Mouse (Mus musculus): ENCODE results near the gene Lrch1.

GRCm38 (mm10) chr14:74936557-74937261 lies 11.0 kb downstream of the Lrch1 start:
- TF ChIP-seq E2F4 (IDR thresholded peaks at IDR 0.05; ENCODE audit: insufficient read depth) (no peak), POLR2A (IDR thresholded peaks at IDR 0.05; ENCODE audit: insufficient read length, low read depth) (no peak), MYOG (IDR thresholded peaks at IDR 0.05; ENCODE audit: control insufficient read depth in 1 of 3, insufficient read depth in 1 of 3, insufficient read length in 2 of 3, low read depth in 2 of 3) (no peak), POLR2AphosphoS2 (IDR thresholded peaks at IDR 0.05; ENCODE audit: insufficient read length, low read depth) (no peak), MAX (IDR thresholded peaks at IDR 0.05; ENCODE audit: low read depth) (no peak)
